Mouse (Mus musculus) lung, embryonic 15.5 days (tissue): ENCODE data around the gene Il1r1. TPM values are rescaled to one million over a fixed set of nuclear protein-coding genes. Genes with fewer than 3 reads are reported as not detected.

Source experiments
- ATAC-seq: fragments of 200-750 bp; cut with Nextera tagmentation; 2 replicates; pipeline ENCODE4 v1.8.0; 2017; ENCODE audit warnings: moderate number of reproducible peaks, borderline replicate concordance; ENCODE audit not compliant: low FRiP score, low TSS enrichment; ENCODE audit errors: extremely low read depth
- H3K27ac ChIP-seq: fragments of 300-500 bp; sonication (generic); 2 replicates; pipeline ENCODE4 v1.5.1; 2015; ENCODE audit warnings: moderate library complexity, mild to moderate bottlenecking, inconsistent platforms
- H3K27me3 ChIP-seq: fragments of 300-500 bp; sonication (generic); 2 replicates; pipeline ENCODE4 v1.6.1; 2015; ENCODE audit warnings: inconsistent platforms
- H3K36me3 ChIP-seq: fragments of 300-500 bp; sonication (generic); 2 replicates; pipeline ENCODE4 v1.6.1; 2015; ENCODE audit warnings: inconsistent platforms
- H3K4me1 ChIP-seq: fragments of 300-500 bp; sonication (generic); 2 replicates; pipeline ENCODE4 v1.6.1; 2015; ENCODE audit warnings: inconsistent platforms
- H3K4me2 ChIP-seq: fragments of 300-500 bp; sonication (generic); 2 replicates; pipeline ENCODE4 v1.6.1; 2015; ENCODE audit warnings: inconsistent platforms, mild to moderate bottlenecking, moderate library complexity
- H3K4me3 ChIP-seq: fragments of 300-500 bp; sonication (generic); 2 replicates; pipeline ENCODE4 v1.5.1; 2015; ENCODE audit warnings: mild to moderate bottlenecking, inconsistent platforms
- H3K9ac ChIP-seq: fragments of 300-500 bp; sonication (generic); 2 replicates; pipeline ENCODE4 v1.6.1; 2015; ENCODE audit warnings: inconsistent platforms
- H3K9me3 ChIP-seq: fragments of 300-500 bp; sonication (generic); 2 replicates; pipeline ENCODE4 v1.6.1; 2016; ENCODE audit warnings: inconsistent platforms
- WGBS: fragments of 180-500 bp; shearing (Covaris S2); methylation state at CpG from one replicate; pipeline ENCODE4 v1.1.7; 2015; 5-methylcytosine and 5-hydroxymethylcytosine counted together
- polyA plus RNA-seq: library from polyadenylated mRNA; unstranded; fragments of >200 nt; fragmentation: Nextera tagmentation; extraction: Ambion mirVana; gene quantifications from 2 replicates; pipeline ENCODE4 v1.2.1, GENCODE M21; 2015

Gene Il1r1
- polyA plus RNA-seq, 1 experiment from 2014 or later: 10.9 TPM

- 83% methylated on average over 4 of the region's 4 CpGs for WGBS
- H3K27ac ChIP-seq: no peak overlapping the region
- no peaks in the 10 kb centered on the region for H3K9me3 ChIP-seq
- no peaks in the 10 kb centered on the region for H3K27me3 ChIP-seq
- no peaks in the 10 kb centered on the region for H3K36me3 ChIP-seq
- H3K4me2 ChIP-seq: no peak overlapping the region
- no peak for ATAC-seq
- H3K9ac ChIP-seq: no peak overlapping the region
- H3K4me1 ChIP-seq: no peaks in the 10 kb centered on the region
- no peak overlapping the region for H3K4me3 ChIP-seq
Observed at GRCm38 (mm10) chr1:40213337-40214159, 11.3 kb upstream of the Il1r1 start.

DNA sequence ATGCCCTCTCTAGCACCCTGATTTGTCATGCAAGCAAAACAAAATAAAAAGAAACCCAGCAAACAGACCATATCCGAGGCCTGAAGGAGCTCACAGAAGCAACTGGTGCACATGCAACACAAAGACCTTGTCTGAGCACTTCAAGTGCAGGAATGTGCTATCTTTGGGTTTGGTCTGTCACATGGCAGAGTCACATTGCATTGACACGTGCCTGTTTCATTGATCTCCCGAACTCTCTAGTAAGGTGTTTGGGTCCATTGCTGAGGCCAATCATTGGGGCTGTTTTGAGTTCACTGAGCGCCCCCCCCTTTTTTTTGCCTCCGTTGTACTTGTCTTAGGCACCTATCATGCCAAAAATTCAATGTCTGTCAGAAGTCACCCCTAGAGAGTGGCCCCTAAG is 7.4 kb upstream of the Il1r1 start:
- Histone ChIP-seq H3K27ac (no peak overlapping the region), H3K9me3 (no peaks in the 10 kb centered on the region), H3K4me2 (no peak overlapping the region), H3K9ac (no peak overlapping the region), H3K36me3 (no peaks in the 10 kb centered on the region), H3K4me3 (no peak overlapping the region), H3K4me1 (peaks cover 11% of the 10 kb centered on the region), H3K27me3 (no peaks in the 10 kb centered on the region)
- 79% methylated on average over 5 of the region's 5 CpGs for WGBS
- ATAC-seq: no peak

GRCm38 (mm10) chr1:40218603-40219002 is 6.3 kb upstream of the Il1r1 start:
- H3K27me3 ChIP-seq: no peaks in the 10 kb centered on the region
- ATAC-seq: no peak

GRCm38 (mm10) chr1:40220549-40220948 is 4.3 kb upstream of the Il1r1 start:
- WGBS: 61% methylated on average over 1 of the region's 1 CpGs
- Histone ChIP-seq H3K4me3 (no peak overlapping the region), H3K27ac (no peak overlapping the region), H3K9me3 (no peaks in the 10 kb centered on the region), H3K4me2 (no peak overlapping the region), H3K9ac (no peak overlapping the region), H3K4me1 (peaks cover 33% of the 10 kb centered on the region), H3K36me3 (no peaks in the 10 kb centered on the region), H3K27me3 (no peaks in the 10 kb centered on the region)
- ATAC-seq: no peak

More at GRCm38 (mm10) chr1:40218603-40219002, 6.3 kb upstream of the Il1r1 start:
- Histone ChIP-seq H3K4me2 (no peak overlapping the region), H3K4me1 (peaks cover 16% of the 10 kb centered on the region), H3K9ac (no peak overlapping the region), H3K9me3 (no peaks in the 10 kb centered on the region), H3K27ac (no peak overlapping the region), H3K4me3 (no peak overlapping the region), H3K36me3 (no peaks in the 10 kb centered on the region)
- WGBS: 67% methylated on average over 3 of the region's 3 CpGs

DNA sequence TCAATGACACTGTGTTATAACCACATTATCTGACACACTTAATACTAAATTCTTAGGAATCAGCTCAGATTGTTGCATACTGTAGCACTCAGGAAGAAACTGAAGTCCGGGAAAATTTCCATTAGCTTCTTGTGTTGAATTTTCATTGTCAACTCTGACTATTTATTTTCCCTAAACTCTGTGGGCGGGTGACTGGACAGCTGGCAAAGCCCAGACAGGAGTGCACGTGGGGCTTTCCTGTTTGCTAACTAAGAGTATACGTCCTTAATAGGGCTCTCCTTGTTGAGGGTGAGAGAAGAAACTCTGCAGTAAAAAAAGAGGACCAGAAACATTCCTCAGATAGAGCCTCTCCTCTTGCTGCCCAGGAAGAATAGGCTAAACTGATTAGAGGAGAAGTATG is 3.0 kb upstream of the Il1r1 start:
- peaks cover 36% of the 10 kb centered on the region for H3K4me1 ChIP-seq
- H3K4me3 ChIP-seq: no peak overlapping the region
- no peaks in the 10 kb centered on the region for H3K36me3 ChIP-seq
- peak overlapping the region; percentile 29; the same call in 1 of the 2 replicates for H3K27ac ChIP-seq
- no peak for ATAC-seq
- 15% methylated on average over 4 of the region's 4 CpGs for WGBS
- H3K27me3 ChIP-seq: no peaks in the 10 kb centered on the region
- peak overlapping the region; percentile 4; the same call in 1 of the 2 replicates for H3K4me2 ChIP-seq
- no peak overlapping the region for H3K9ac ChIP-seq
- H3K9me3 ChIP-seq: no peaks in the 10 kb centered on the region

DNA sequence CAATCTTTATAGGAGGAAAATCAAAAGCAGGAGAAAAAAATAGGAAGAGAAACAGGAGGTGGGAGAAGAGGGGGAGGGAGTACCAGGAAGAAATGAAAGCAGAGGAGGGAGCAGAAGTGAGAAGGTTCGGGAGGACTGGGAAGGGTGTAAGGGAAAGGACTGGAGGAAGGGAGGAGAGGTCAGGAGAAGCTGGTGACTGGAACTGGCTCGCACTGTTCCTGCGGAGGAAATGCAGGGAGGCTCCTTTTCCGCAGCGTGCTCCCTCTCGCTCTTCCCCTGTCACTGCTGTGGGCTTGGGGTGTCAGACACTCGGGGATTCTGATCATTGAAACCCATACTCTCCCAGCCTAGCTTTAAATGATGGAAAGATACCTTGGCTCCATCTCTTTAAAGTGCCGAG is 2.2 kb upstream of the Il1r1 start:
- Histone ChIP-seq H3K27me3 (no peaks in the 10 kb centered on the region), H3K4me3 (no peak overlapping the region), H3K4me2 (peak overlapping the region; percentile 5; the same call in 1 of the 2 replicates), H3K9ac (no peak overlapping the region), H3K9me3 (no peaks in the 10 kb centered on the region), H3K36me3 (no peaks in the 10 kb centered on the region), H3K4me1 (peaks cover 36% of the 10 kb centered on the region), H3K27ac (peak overlapping the region; percentile 29; the same call in 1 of the 2 replicates)
- 59% methylated on average over 8 of the region's 8 CpGs for WGBS
- ATAC-seq: no peak

- no peaks in the 10 kb centered on the region for H3K27me3 ChIP-seq
- H3K9ac ChIP-seq: no peak overlapping the region
Observed at GRCm38 (mm10) chr1:40223591-40223990, 1.3 kb upstream of the Il1r1 start.

DNA sequence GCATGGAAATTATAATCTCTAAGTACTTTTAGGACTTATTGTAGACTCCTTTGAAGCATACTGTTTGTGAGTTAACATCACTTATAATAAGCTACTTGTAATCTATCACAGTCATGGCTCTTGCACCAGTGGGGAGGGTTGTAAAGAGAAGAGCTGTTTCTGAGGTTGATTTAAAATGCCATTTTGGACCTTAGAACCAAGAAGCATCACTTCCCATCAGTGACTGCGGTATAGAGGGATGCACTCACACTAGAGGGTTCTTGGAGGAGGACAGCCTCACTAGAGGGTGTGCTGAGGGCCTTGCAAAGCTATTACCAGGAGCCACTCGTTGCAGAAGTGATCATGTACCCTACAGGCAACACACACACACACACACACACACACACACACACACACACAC is 700 bp downstream of the Il1r1 start:
- peak overlapping the region; percentile 71 for H3K27ac ChIP-seq
- no peak overlapping the region for H3K9ac ChIP-seq

More at GRCm38 (mm10) chr1:40223591-40223990, 1.3 kb upstream of the Il1r1 start:
- H3K27ac ChIP-seq: no peak overlapping the region
- H3K4me3 ChIP-seq: no peak overlapping the region
- no peaks in the 10 kb centered on the region for H3K9me3 ChIP-seq
- H3K4me2 ChIP-seq: no peak overlapping the region
- H3K36me3 ChIP-seq: no peaks in the 10 kb centered on the region
- ATAC-seq: no peak
- 84% methylated on average over 2 of the region's 2 CpGs for WGBS
- peaks cover 36% of the 10 kb centered on the region for H3K4me1 ChIP-seq

GRCm38 (mm10) chr1:40229033-40229432 is 4.2 kb downstream of the Il1r1 start:
- H3K4me1 ChIP-seq: peaks cover 31% of the 10 kb centered on the region
- 83% methylated on average over 3 of the region's 3 CpGs for WGBS
- H3K9me3 ChIP-seq: no peaks in the 10 kb centered on the region
- H3K27ac ChIP-seq: no peak overlapping the region
- H3K4me2 ChIP-seq: no peak overlapping the region
- ATAC-seq: no peak
- no peak overlapping the region for H3K9ac ChIP-seq
- no peaks in the 10 kb centered on the region for H3K36me3 ChIP-seq
- no peak overlapping the region for H3K4me3 ChIP-seq
- H3K27me3 ChIP-seq: no peaks in the 10 kb centered on the region

More for the DNA sequence above, 700 bp downstream of the Il1r1 start:
- ATAC-seq: no peak
- H3K36me3 ChIP-seq: no peaks in the 10 kb centered on the region
- H3K9me3 ChIP-seq: no peaks in the 10 kb centered on the region
- H3K27me3 ChIP-seq: no peaks in the 10 kb centered on the region
- peak overlapping the region; percentile 29 for H3K4me3 ChIP-seq
- H3K4me1 ChIP-seq: peaks cover 36% of the 10 kb centered on the region
- 47% methylated on average over 2 of the region's 2 CpGs for WGBS
- H3K4me2 ChIP-seq: peak overlapping the region; percentile 52

GRCm38 (mm10) chr1:40229771-40230280 is 4.9 kb downstream of the Il1r1 start:
- H3K36me3 ChIP-seq: no peaks in the 10 kb centered on the region
- ATAC-seq: no peak
- 58% methylated on average over 3 of the region's 3 CpGs for WGBS

GRCm38 (mm10) chr1:40230336-40230735 is 5.5 kb downstream of the Il1r1 start:
- Histone ChIP-seq H3K27me3 (no peaks in the 10 kb centered on the region), H3K27ac (no peak overlapping the region), H3K4me2 (no peak overlapping the region), H3K9me3 (no peaks in the 10 kb centered on the region), H3K4me1 (peaks cover 25% of the 10 kb centered on the region), H3K9ac (no peak overlapping the region), H3K36me3 (no peaks in the 10 kb centered on the region), H3K4me3 (no peak overlapping the region)
- WGBS: 44% methylated on average over 7 of the region's 7 CpGs
- ATAC-seq: peak; percentile 56; the same call in 1 of the 2 replicates

More at GRCm38 (mm10) chr1:40229771-40230280, 4.9 kb downstream of the Il1r1 start:
- Histone ChIP-seq H3K9ac (no peak overlapping the region), H3K9me3 (no peaks in the 10 kb centered on the region), H3K4me1 (peaks cover 30% of the 10 kb centered on the region), H3K4me2 (no peak overlapping the region), H3K27me3 (no peaks in the 10 kb centered on the region), H3K27ac (no peak overlapping the region), H3K4me3 (no peak overlapping the region)

DNA sequence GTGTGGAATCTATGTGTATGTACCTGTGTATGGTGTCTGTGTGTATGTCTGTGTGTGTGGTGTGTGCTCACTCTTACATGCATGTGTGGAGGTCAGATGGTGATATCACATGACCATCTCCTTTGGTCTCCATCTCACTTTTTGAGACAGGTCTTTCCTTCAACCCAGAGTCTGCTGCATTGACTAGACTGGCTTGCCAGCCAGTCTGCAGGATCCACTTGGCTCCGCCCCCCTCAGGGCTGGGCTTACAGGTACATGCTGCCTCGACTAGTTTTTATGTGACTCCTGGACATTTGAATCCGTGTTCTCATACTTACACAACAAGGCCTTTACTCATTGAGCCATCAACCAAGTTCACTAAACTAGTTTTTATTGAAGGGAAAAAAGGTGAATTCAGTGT is 6.2 kb downstream of the Il1r1 start:
- Histone ChIP-seq H3K4me3 (no peak overlapping the region), H3K9ac (no peak overlapping the region), H3K9me3 (no peaks in the 10 kb centered on the region), H3K27me3 (no peaks in the 10 kb centered on the region), H3K4me2 (no peak overlapping the region), H3K27ac (no peak overlapping the region), H3K36me3 (no peaks in the 10 kb centered on the region), H3K4me1 (peaks cover 23% of the 10 kb centered on the region)
- ATAC-seq: no peak
- 93% methylated on average over 3 of the region's 3 CpGs for WGBS
